Mouse (Mus musculus): ENCODE measurements around the gene Rhoj. TPM values are rescaled to one million over a fixed set of nuclear protein-coding genes. Genes with fewer than 3 reads are reported as not detected.

The Rhoj gene
- polyA plus RNA-seq, 1 experiment: 11.8 TPM

GRCm38 (mm10) chr12:75283226-75283625 is 24.9 kb upstream of the Rhoj start:
- Histone ChIP-seq H3K79me3 (ENCODE audit: low read depth) (no peaks in the 10 kb centered on the region), H3K4me3 (ENCODE audit: insufficient read depth, poor library complexity, severe bottlenecking) (no peak overlapping the region), H3ac (ENCODE audit: control insufficient read depth, insufficient read length, low read depth) (no peak overlapping the region), H3K79me2 (ENCODE audit: control insufficient read depth, insufficient read depth) (no peaks in the 10 kb centered on the region), H3K27me3 (ENCODE audit: control insufficient read depth, insufficient read depth, insufficient read length) (no peaks in the 10 kb centered on the region), H3K36me3 (ENCODE audit: control insufficient read depth, insufficient read depth) (no peaks in the 10 kb centered on the region)
- TF ChIP-seq FOSL1 (IDR thresholded peaks at IDR 0.05; ENCODE audit: insufficient read depth, low read length, poor library complexity, severe bottlenecking): no peak
- TF ChIP-seq CEBPB (IDR thresholded peaks at IDR 0.05; ENCODE audit: low read depth): no peak
- TF ChIP-seq USF1 (IDR thresholded peaks at IDR 0.05; ENCODE audit: low read depth): no peak
- no peak for TF ChIP-seq MYOD1 (IDR thresholded peaks at IDR 0.05; ENCODE audit: control insufficient read depth, insufficient read length, low read depth)
- no peak for TF ChIP-seq MYOG (IDR thresholded peaks at IDR 0.05; ENCODE audit: control insufficient read depth, extremely low read depth, insufficient read length)
- no peak for TF ChIP-seq CTCF (IDR thresholded peaks at IDR 0.05; ENCODE audit: control insufficient read depth, insufficient read depth, insufficient read length)
- no peak for TF ChIP-seq MAX (IDR thresholded peaks at IDR 0.05)

GRCm38 (mm10) chr12:75286166-75286565 is 22.0 kb upstream of the Rhoj start:
- no peak for TF ChIP-seq CTCF (IDR thresholded peaks at IDR 0.05; ENCODE audit: control insufficient read depth, insufficient read depth, insufficient read length)
- H3K27me3 ChIP-seq (ENCODE audit: control insufficient read depth, insufficient read depth, insufficient read length): no peaks in the 10 kb centered on the region
- H3K4me3 ChIP-seq (ENCODE audit: insufficient read depth, poor library complexity, severe bottlenecking): no peak overlapping the region
- H3K79me2 ChIP-seq (ENCODE audit: control insufficient read depth, insufficient read depth): no peaks in the 10 kb centered on the region
- H3ac ChIP-seq (ENCODE audit: control insufficient read depth, insufficient read length, low read depth): no peak overlapping the region
- H3K36me3 ChIP-seq (ENCODE audit: control insufficient read depth, insufficient read depth): no peaks in the 10 kb centered on the region
- H3K79me3 ChIP-seq (ENCODE audit: low read depth): no peaks in the 10 kb centered on the region

GRCm38 (mm10) chr12:75290524-75290923 is 17.6 kb upstream of the Rhoj start:
- H3ac ChIP-seq (ENCODE audit: control insufficient read depth, insufficient read length, low read depth): no peak overlapping the region
- no peaks in the 10 kb centered on the region for H3K79me2 ChIP-seq (ENCODE audit: control insufficient read depth, insufficient read depth)
- H3K4me3 ChIP-seq (ENCODE audit: insufficient read depth, poor library complexity, severe bottlenecking): no peak overlapping the region
- H3K79me3 ChIP-seq (ENCODE audit: low read depth): no peaks in the 10 kb centered on the region
- TF ChIP-seq FOSL1 (IDR thresholded peaks at IDR 0.05; ENCODE audit: insufficient read depth, low read length, poor library complexity, severe bottlenecking) (no peak), USF1 (IDR thresholded peaks at IDR 0.05; ENCODE audit: low read depth) (no peak), CTCF (IDR thresholded peaks at IDR 0.05; ENCODE audit: control insufficient read depth, insufficient read depth, insufficient read length) (no peak), MAX (IDR thresholded peaks at IDR 0.05) (no peak), CEBPB (IDR thresholded peaks at IDR 0.05; ENCODE audit: low read depth) (no peak), MYOG (IDR thresholded peaks at IDR 0.05; ENCODE audit: control insufficient read depth, extremely low read depth, insufficient read length) (no peak), MYOD1 (IDR thresholded peaks at IDR 0.05; ENCODE audit: control insufficient read depth, insufficient read length, low read depth) (no peak)
- H3K27me3 ChIP-seq (ENCODE audit: control insufficient read depth, insufficient read depth, insufficient read length): no peaks in the 10 kb centered on the region
- H3K36me3 ChIP-seq (ENCODE audit: control insufficient read depth, insufficient read depth): no peaks in the 10 kb centered on the region

- Histone ChIP-seq H3K79me3 (ENCODE audit: low read depth) (no peaks in the 10 kb centered on the region), H3K79me2 (ENCODE audit: control insufficient read depth, insufficient read depth) (no peaks in the 10 kb centered on the region)
- no peak for TF ChIP-seq USF1 (IDR thresholded peaks at IDR 0.05; ENCODE audit: low read depth)
- no peak for TF ChIP-seq MYOD1 (IDR thresholded peaks at IDR 0.05; ENCODE audit: control insufficient read depth, insufficient read length, low read depth)
- no peak for TF ChIP-seq CTCF (IDR thresholded peaks at IDR 0.05; ENCODE audit: control insufficient read depth, insufficient read depth, insufficient read length)
- no peak for TF ChIP-seq MYOG (IDR thresholded peaks at IDR 0.05; ENCODE audit: control insufficient read depth, extremely low read depth, insufficient read length)
- no peak for TF ChIP-seq CEBPB (IDR thresholded peaks at IDR 0.05; ENCODE audit: low read depth)
- TF ChIP-seq MAX (IDR thresholded peaks at IDR 0.05): no peak
- TF ChIP-seq FOSL1 (IDR thresholded peaks at IDR 0.05; ENCODE audit: insufficient read depth, low read length, poor library complexity, severe bottlenecking): no peak
Measured at GRCm38 (mm10) chr12:75291556-75291955, 16.6 kb upstream of the Rhoj start.

GRCm38 (mm10) chr12:75292939-75293338 is 15.2 kb upstream of the Rhoj start:
- Histone ChIP-seq H3ac (ENCODE audit: control insufficient read depth, insufficient read length, low read depth) (no peak overlapping the region), H3K4me3 (ENCODE audit: insufficient read depth, poor library complexity, severe bottlenecking) (no peak overlapping the region), H3K36me3 (ENCODE audit: control insufficient read depth, insufficient read depth) (no peaks in the 10 kb centered on the region), H3K79me3 (ENCODE audit: low read depth) (no peaks in the 10 kb centered on the region), H3K79me2 (ENCODE audit: control insufficient read depth, insufficient read depth) (no peaks in the 10 kb centered on the region), H3K27me3 (ENCODE audit: control insufficient read depth, insufficient read depth, insufficient read length) (no peaks in the 10 kb centered on the region)
- no peak for TF ChIP-seq CTCF (IDR thresholded peaks at IDR 0.05; ENCODE audit: control insufficient read depth, insufficient read depth, insufficient read length)
- no peak for TF ChIP-seq CEBPB (IDR thresholded peaks at IDR 0.05; ENCODE audit: low read depth)
- no peak for TF ChIP-seq MAX (IDR thresholded peaks at IDR 0.05)
- no peak for TF ChIP-seq MYOG (IDR thresholded peaks at IDR 0.05; ENCODE audit: control insufficient read depth, extremely low read depth, insufficient read length)
- TF ChIP-seq MYOD1 (IDR thresholded peaks at IDR 0.05; ENCODE audit: control insufficient read depth, insufficient read length, low read depth): no peak
- no peak for TF ChIP-seq USF1 (IDR thresholded peaks at IDR 0.05; ENCODE audit: low read depth)
- no peak for TF ChIP-seq FOSL1 (IDR thresholded peaks at IDR 0.05; ENCODE audit: insufficient read depth, low read length, poor library complexity, severe bottlenecking)

More at GRCm38 (mm10) chr12:75291556-75291955, 16.6 kb upstream of the Rhoj start:
- H3ac ChIP-seq (ENCODE audit: control insufficient read depth, insufficient read length, low read depth): no peak overlapping the region
- H3K27me3 ChIP-seq (ENCODE audit: control insufficient read depth, insufficient read depth, insufficient read length): no peaks in the 10 kb centered on the region
- no peak overlapping the region for H3K4me3 ChIP-seq (ENCODE audit: insufficient read depth, poor library complexity, severe bottlenecking)
- no peaks in the 10 kb centered on the region for H3K36me3 ChIP-seq (ENCODE audit: control insufficient read depth, insufficient read depth)

GRCm38 (mm10) chr12:75299865-75300264 is 8.3 kb upstream of the Rhoj start:
- no peak overlapping the region for H3K4me3 ChIP-seq (ENCODE audit: insufficient read depth, poor library complexity, severe bottlenecking)
- H3K79me3 ChIP-seq (ENCODE audit: low read depth): no peaks in the 10 kb centered on the region
- no peak overlapping the region for H3ac ChIP-seq (ENCODE audit: control insufficient read depth, insufficient read length, low read depth)
- TF ChIP-seq MYOD1 (IDR thresholded peaks at IDR 0.05; ENCODE audit: control insufficient read depth, insufficient read length, low read depth) (no peak), MAX (IDR thresholded peaks at IDR 0.05) (no peak), USF1 (IDR thresholded peaks at IDR 0.05; ENCODE audit: low read depth) (no peak), MYOG (IDR thresholded peaks at IDR 0.05; ENCODE audit: control insufficient read depth, extremely low read depth, insufficient read length) (no peak), CTCF (IDR thresholded peaks at IDR 0.05; ENCODE audit: control insufficient read depth, insufficient read depth, insufficient read length) (no peak), FOSL1 (IDR thresholded peaks at IDR 0.05; ENCODE audit: insufficient read depth, low read length, poor library complexity, severe bottlenecking) (no peak), CEBPB (IDR thresholded peaks at IDR 0.05; ENCODE audit: low read depth) (no peak)
- H3K27me3 ChIP-seq (ENCODE audit: control insufficient read depth, insufficient read depth, insufficient read length): no peaks in the 10 kb centered on the region
- no peaks in the 10 kb centered on the region for H3K79me2 ChIP-seq (ENCODE audit: control insufficient read depth, insufficient read depth)
- H3K36me3 ChIP-seq (ENCODE audit: control insufficient read depth, insufficient read depth): no peaks in the 10 kb centered on the region
